Mouse (Mus musculus): ENCODE data around the gene Ssmem1.

Ssmem1 gene

GRCm38 (mm10) chr6:30525456-30526332, 16.0 kb downstream of the Ssmem1 start:
- in situ Hi-C loops (cut with MboI, MseI) = loop anchor here in 1 of 2 experiments (5.0 kb wide), 1 partner anchor 212 kb away; no protein-coding TSS in a partner anchor

- in situ Hi-C loops (cut with MboI, MseI) = loop anchor here in 1 of 2 experiments (5.0 kb wide), 1 partner anchor 210 kb away; no protein-coding TSS in a partner anchor
These were observed 17.2 kb downstream of the Ssmem1 start for GRCm38 (mm10) chr6:30526586-30527515.

GRCm38 (mm10) chr6:30528800-30529199, 19.2 kb downstream of the Ssmem1 start:
- in situ Hi-C loops (cut with MboI, MseI) = loop anchor here in 1 of 2 experiments (5.0 kb wide), 1 partner anchor 209 kb away; no protein-coding TSS in a partner anchor

GRCm38 (mm10) chr6:30535340-30535739, 25.7 kb downstream of the Ssmem1 start:
- in situ Hi-C loops (cut with MboI, MseI) = loop anchor here in 1 of 2 experiments (10.0 kb wide), 1 partner anchor 379 kb away; the partner anchor contains the start of gene Tsga13

GRCm38 (mm10) chr6:30538240-30538639, 28.6 kb downstream of the Ssmem1 start:
- in situ Hi-C loops (cut with MboI, MseI) = loop anchor here in 1 of 2 experiments (10.0 kb wide), 1 partner anchor 377 kb away; the partner anchor contains the start of gene Tsga13

GRCm38 (mm10) chr6:30538800-30539199, 29.2 kb downstream of the Ssmem1 start:
- in situ Hi-C loops (cut with MboI, MseI) = loop anchor here in 1 of 2 experiments (10.0 kb wide), 1 partner anchor 376 kb away; the partner anchor contains the start of gene Tsga13

GRCm38 (mm10) chr6:30541009-30541799, 31.6 kb downstream of the Ssmem1 start, which contains the start of gene Cpa2:
Cpa2 (plus strand) TSS chr6:30541582.
- in situ Hi-C loops (cut with MboI, MseI) = loop anchor here in 1 of 2 experiments (5.0 kb wide), 1 partner anchor 261 kb away; no protein-coding TSS in a partner anchor

- in situ Hi-C loops (cut with MboI, MseI) = loop anchor here in 1 of 2 experiments (5.0 kb wide), 1 partner anchor 260 kb away; no protein-coding TSS in a partner anchor
These were observed 32.6 kb downstream of the Ssmem1 start for GRCm38 (mm10) chr6:30542277-30542676.

GRCm38 (mm10) chr6:30543077-30543476, 33.4 kb downstream of the Ssmem1 start:
- in situ Hi-C loops (cut with MboI, MseI) = loop anchor here in 1 of 2 experiments (5.0 kb wide), 1 partner anchor 259 kb away; no protein-coding TSS in a partner anchor

GRCm38 (mm10) chr6:30543851-30544250, 34.2 kb downstream of the Ssmem1 start:
- in situ Hi-C loops (cut with MboI, MseI) = loop anchor here in 1 of 2 experiments (5.0 kb wide), 1 partner anchor 258 kb away; no protein-coding TSS in a partner anchor

GRCm38 (mm10) chr6:30545689-30546088, 36.0 kb downstream of the Ssmem1 start:
- in situ Hi-C loops (cut with MboI, MseI) = no loop called here

- in situ Hi-C loops (cut with MboI, MseI) = no loop called here
These were observed 37.1 kb downstream of the Ssmem1 start for GRCm38 (mm10) chr6:30546571-30547273.

- in situ Hi-C loops (cut with MboI, MseI) = no loop called here
These were observed 37.6 kb downstream of the Ssmem1 start for GRCm38 (mm10) chr6:30547274-30547645.

- in situ Hi-C loops (cut with MboI, MseI) = no loop called here
These were observed 38.1 kb downstream of the Ssmem1 start for GRCm38 (mm10) chr6:30547656-30548306.

GRCm38 (mm10) chr6:30549231-30549761, 39.6 kb downstream of the Ssmem1 start:
- in situ Hi-C loops (cut with MboI, MseI) = no loop called here

- in situ Hi-C loops (cut with MboI, MseI) = no loop called here
These were observed 41.0 kb downstream of the Ssmem1 start for GRCm38 (mm10) chr6:30550496-30551192.

- in situ Hi-C loops (cut with MboI, MseI) = no loop called here
These were observed 41.5 kb downstream of the Ssmem1 start for GRCm38 (mm10) chr6:30551193-30551515.
